Mouse (Mus musculus): Measurements from ENCODE around the gene Defb48.

GRCm38 (mm10) chr14:62965811-62966520 is 18.3 kb downstream of the Defb48 start:
- TF ChIP-seq CTCF (IDR thresholded peaks at IDR 0.05; ENCODE audit: low read depth) (no peak), EP300 (IDR thresholded peaks at IDR 0.05; ENCODE audit: low read depth) (no peak)

All from heart, postnatal 0 days (tissue).